Mouse (Mus musculus) ES-E14 (cell line): Measurements from ENCODE around the gene Mettl26.

Experiments used
- CHD2 ChIP-seq: IDR thresholded peaks from 2 replicates; pipeline ENCODE4 v1.6.1; 2014; ENCODE audit warnings: mild to moderate bottlenecking, low read depth, low read length, inconsistent platforms
- HCFC1 ChIP-seq: IDR thresholded peaks from 2 replicates; pipeline ENCODE4 v1.6.1; 2012; ENCODE audit warnings: low read length, inconsistent platforms, borderline replicate concordance; ENCODE audit not compliant: insufficient read depth
- MAFK ChIP-seq: IDR thresholded peaks from 2 replicates; pipeline ENCODE4 v1.6.1; 2014; ENCODE audit warnings: mild to moderate bottlenecking, low read depth, low read length, inconsistent platforms; ENCODE audit not compliant: insufficient read depth
- ZNF384 ChIP-seq: IDR thresholded peaks from 2 replicates; pipeline ENCODE4 v1.6.1; 2012; ENCODE audit warnings: low read depth, low read length, inconsistent platforms

GRCm38 (mm10) chr17:25825984-25826570, 48.8 kb upstream of the Mettl26 start:
- TF ChIP-seq HCFC1: no peak
- no peak for TF ChIP-seq ZNF384
- no peak for TF ChIP-seq MAFK
- no peak for TF ChIP-seq CHD2
